Mouse (Mus musculus): ENCODE measurements at regions not wholly inside any gene's neighbourhood (a gene's known extent, or its start where the extent isn't known, plus 50 kb on each side); places are given as distances from the start of the nearest gene placed in this dataset.
"Not testable (repeated sequence)": the region's sequence is repeated elsewhere in the genome, so short reads cannot be mapped to it uniquely, and the experiment has no call there.

DNA sequence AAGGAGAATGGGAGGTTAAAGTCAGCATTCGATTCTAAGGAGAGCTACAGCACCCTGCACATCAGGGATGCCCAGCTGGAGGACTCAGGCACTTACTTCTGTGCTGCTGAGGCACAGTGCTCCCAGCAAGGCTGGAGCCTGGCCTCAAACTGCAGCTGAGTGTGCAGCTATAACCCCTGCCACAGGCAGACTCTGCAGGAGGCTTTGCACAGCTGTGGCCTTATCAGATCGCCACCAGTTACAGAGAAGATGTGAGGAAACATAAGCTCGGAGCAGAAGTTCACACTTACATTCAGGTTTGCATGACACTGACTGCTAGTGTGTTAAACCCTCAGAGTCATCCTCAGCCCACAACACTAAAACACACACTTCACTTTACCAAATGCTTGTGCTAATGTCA lies 654.6 kb downstream of the Dad1 start:
- DNase-seq (ENCODE audit: low read depth, low spot score), result not testable (repeated sequence)

DNA sequence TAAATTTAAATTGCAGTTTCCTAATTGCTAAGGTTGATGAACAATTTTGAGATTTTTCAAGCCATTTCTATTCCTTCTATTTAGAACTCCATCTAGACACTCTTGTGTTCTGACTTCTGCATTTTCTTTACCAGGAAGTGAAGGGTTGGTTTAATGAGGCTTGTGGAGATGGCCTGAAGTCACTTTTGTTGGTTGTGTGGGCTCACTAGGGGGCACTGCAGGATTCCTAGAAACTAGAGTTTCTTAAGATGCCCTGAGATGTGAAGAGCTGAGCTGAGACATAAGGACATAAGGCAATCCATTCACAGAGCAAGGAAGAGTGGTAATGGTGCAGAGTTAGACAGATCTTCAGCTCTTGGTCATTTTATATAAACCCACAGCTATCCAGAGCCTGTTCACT lies 656.6 kb downstream of the Dad1 start:
- peak; percentile 50 for DNase-seq (ENCODE audit: low read depth, low spot score)

DNA sequence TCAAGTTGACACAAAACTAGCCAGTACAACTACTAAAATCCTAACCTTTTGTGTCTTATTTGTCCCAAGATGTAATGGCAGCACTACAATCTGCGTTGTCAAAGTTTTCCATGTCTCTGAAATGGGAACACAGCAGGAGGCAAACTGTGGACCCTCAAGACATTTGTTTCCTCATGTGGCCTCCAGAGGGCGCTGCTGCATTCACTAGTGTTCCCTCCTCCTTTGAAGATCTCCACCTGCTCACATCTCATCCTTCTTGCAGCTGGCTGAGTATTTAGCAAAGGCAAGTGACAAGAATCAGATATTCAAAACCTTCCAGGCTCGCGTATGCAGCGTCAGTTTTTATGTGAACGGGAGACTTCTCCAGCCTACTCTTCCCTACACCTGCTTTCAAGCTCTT lies 663.3 kb downstream of the Dad1 start:
- not testable (repeated sequence) for DNase-seq (ENCODE audit: low read depth, low spot score)

DNA sequence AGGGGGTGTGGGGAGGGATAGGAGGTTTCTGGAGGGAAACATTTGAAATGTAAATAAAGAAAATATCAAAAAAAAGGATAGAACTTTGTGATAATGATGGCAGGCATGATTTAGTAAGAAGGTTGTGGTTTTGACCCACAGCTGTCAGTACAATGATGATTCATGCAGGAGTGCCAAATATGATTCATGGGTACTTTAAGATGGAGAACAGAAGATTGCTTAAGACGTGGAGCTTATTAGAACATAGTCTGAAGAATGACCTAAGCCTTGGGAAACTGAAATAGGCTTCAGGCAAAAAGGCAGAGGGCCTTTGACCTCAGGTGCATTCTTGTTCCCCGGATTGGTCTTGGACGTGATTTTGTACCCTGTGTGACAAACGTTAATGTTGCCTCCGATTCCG lies 671.4 kb downstream of the Dad1 start:
- not testable (repeated sequence) for DNase-seq (ENCODE audit: low read depth, low spot score)

DNA sequence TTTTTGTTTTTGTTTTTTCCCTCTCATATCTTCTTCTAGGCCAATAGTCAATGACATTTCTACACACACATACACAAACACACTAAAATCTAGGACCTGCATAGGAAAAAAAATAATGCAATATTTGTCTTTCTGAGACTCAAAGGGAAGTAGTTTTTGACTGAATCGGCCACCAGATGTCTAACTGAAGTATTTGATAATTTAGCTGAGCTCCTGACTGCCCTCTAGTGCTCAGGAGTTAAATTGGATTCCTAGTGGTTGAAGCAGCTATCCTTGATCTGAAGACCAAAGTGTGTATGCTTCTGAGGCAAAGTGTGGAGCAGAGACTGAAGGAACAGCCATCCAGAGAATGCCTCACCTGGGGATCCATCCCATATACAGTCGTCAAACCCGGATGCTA lies 672.2 kb downstream of the Dad1 start:
- DNase-seq (ENCODE audit: low read depth, low spot score), result not testable (repeated sequence)

DNA sequence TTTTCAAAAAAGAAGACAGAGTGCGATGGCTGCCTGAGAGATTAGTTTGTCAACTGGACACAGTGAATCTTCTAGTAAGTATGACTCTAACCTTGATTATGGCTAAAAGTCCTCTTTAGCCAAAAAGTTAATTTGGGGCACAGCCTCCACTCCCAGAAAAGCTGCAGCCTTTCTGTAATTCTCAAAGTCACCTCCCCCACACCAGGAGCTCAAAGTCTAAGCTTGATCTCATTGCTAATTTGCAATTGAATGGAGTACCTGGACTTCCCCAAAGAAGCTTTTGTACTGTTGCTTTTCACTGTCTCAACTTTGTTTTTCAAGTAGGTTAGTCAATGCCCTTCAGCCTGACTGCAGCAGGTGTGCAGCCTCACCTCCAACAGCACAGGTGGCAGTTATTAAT lies 677.0 kb downstream of the Dad1 start:
- DNase-seq (ENCODE audit: low read depth, low spot score), result peak; percentile 96

DNA sequence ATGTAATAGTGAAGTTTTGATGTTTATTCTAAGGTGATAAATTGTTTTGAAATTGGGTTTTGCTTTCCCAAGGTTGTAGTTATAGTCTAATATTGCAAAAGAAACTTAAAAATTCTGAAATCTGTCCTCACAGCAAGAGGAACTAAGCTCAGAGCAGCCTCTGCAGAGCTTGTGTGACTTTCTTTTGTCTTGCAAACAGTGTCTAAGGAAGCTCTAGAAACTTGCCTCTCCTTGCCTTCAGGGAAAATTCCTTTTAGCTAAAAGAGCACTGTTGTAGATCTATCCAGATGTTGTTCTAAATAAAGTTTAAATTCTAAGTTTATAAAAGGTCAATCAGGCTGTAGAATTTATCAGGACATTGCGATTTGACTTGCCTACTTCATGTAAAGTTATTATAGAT lies 681.2 kb downstream of the Dad1 start:
- peak; percentile 78 for DNase-seq (ENCODE audit: low read depth, low spot score)

DNA sequence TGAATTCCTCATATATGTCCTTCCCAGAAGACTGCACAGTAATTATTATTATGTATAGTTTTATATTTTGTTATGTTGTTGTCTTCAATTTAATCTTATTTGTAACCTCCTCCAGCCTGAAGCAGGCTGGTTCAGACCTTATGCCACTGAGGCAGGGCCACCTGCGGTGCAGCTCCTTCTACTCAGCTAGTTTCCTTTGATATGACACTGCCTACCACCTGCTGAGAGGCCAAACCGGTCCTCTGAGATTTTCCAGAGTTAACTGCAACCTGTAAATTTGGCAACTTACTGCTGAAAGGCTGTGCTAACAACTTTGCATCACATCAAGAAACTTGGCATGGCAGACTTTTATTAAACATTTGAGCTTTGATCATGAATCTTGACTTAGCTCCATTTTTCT lies 691.3 kb downstream of the Dad1 start:
- peak; percentile 70 for DNase-seq (ENCODE audit: low read depth, low spot score)

DNA sequence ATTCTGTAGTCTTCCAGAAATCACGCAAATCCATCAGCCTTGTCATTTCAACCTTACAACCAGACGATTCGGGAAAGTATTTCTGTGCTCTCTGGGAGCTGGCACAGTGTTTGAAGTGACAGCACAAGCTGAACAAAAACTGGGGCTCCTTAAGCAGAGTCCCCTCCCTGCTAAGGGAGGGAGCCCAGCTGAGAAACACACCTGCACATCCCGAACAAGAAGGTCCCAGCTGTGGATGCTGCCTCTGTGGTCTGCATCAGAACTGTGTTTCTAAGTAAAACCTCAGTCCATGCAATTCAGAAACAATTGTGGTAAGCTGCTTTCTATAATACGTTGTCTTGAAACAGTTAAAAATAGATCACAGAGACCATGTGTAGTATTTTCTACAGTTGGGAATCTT lies 693.8 kb downstream of the Dad1 start:
- DNase-seq (ENCODE audit: low read depth, low spot score), result not testable (repeated sequence)

DNA sequence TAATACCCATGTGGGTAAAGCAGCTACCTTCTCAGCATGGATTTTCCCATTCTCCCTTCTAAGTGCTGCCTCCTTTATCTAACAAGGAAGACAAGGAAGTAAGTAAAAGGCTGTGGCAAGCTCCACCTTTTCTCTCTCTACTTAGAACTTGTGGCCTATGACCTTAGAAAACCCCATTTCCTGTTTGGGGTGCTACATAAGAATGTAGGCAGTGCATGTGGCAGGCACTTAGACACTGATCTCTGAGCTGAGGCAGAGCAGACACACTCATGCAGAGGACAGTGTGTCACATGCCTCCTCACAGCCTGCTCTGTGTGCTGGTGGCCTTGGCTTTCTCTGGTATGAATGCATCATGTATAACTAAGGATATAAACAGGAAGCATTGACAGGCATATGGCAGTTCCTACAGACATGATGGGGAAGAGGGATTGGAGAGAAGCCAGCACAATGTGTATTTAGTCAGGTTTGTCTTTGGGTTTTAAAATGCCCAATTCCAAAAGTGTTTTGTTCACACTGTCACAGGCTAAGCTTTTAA lies 694.5 kb downstream of the Dad1 start:
- not testable (repeated sequence) for DNase-seq (ENCODE audit: low read depth, low spot score)

DNA sequence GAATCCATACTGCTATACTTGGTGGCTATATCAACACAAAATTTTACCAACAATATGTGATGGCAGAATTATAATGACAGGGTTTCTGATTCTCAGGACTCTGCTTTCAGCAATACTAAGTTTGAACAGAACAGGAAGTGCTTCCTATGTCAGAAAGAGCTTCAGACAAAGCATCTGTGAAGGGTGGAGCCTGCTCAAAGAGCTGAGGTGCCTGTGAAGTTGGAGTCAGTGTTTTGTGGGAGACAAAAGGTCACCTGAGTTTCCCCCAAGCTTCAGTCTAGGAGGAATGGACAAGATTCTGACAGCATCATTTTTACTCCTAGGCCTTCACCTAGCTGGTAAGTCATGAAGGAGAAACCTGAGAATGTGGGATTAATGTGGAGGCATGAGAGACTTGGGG lies 700.1 kb downstream of the Dad1 start:
- DNase-seq (ENCODE audit: low read depth, low spot score), result no peak

DNA sequence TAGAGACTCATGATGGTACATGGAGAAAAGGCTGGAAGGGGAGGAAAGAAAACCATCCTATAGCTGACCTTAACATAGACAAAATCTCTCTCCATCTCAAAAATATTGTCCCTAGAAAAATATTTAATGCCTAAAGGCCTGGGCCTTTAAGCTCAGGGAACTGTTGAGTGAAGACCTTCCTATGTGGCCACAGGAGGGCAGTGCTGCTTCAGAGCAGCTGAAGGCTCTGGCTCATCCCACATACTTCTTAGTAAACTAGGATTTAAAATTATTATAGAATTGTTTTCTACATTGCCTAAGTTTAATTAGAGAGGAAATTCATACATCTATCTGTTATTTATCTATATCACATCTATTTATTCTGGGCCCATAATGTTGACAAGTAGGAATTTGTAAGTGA lies 706.5 kb downstream of the Dad1 start:
- DNase-seq (ENCODE audit: low read depth, low spot score), result peak; percentile 53

DNA sequence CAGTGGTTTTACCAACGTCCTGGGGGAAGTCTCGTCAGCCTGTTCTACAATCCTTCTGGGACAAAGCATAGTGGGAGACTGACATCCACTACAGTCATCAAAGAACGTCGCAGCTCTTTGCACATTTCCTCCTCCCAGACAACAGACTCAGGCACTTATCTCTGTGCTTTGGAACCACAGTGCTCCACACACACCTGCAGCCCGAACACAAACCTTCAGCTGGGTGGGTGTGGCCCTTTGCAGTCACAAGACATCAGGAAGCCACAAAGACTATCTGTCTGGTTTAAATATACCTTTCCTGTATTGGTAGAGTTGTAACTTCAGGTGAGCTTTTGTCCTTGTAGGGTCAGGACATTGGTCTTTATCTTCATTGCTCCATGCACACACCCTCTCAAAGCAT lies 708.6 kb downstream of the Dad1 start:
- DNase-seq (ENCODE audit: low read depth, low spot score), result no peak

DNA sequence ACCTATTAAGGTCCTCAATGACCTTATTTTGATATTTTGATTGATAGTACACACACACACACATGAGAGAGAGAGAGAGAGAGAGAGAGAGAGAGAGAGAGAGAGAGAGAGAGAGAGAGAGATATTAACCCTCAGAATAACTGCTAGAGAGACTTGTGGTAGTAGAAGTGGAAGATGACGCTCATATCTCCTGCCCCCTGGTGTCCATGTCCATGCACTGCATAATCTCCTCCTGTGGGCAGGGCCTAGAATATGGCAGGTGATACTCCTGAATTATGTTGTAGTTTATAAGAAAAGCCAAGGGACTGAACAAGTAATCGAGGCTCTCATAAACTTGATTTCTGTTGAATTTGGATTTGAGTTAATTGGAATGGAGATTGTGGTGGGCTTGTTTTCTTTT lies 712.3 kb downstream of the Dad1 start:
- peak; percentile 76 for DNase-seq (ENCODE audit: low read depth, low spot score)

DNA sequence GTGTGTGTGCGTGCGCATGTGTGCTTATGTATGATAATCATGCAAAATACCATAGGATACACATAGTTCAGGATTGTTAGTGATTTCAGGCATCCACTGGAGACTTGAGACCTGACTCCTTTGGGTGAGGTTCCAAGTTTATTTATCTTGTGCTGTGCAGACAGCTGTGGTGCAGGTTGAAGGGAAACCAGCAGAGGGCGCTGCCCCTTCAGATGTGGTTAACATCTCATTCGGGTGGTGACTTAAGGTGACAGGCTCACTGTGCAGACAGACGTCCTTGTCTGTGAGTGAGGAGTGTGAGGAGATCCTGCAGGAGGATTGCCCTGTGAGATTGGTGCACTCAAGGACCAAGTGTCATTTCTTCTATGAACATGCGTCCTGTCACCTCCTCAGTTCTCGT lies 716.0 kb downstream of the Dad1 start:
- peak; percentile 65 for DNase-seq (ENCODE audit: low read depth, low spot score)

DNA sequence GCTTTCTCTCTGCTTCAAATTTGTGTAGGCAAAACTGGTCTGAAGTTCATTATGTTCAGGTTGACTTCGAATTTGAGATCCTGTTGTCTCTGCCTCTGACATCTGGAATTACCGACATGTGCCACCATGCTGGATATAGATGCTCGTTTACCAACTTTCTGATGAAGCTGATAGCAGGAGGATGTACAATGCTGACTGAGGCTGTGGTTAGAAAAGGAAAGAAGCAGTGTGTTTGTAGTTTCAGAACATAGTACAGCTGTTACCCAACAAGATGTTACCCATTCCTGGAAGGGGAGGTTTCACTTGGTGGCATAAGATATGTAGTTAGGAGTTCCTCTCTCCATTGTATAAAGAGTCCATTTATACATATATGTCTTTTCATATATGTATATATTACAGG lies 730.5 kb downstream of the Dad1 start:
- DNase-seq (ENCODE audit: low read depth, low spot score), result not testable (repeated sequence)

DNA sequence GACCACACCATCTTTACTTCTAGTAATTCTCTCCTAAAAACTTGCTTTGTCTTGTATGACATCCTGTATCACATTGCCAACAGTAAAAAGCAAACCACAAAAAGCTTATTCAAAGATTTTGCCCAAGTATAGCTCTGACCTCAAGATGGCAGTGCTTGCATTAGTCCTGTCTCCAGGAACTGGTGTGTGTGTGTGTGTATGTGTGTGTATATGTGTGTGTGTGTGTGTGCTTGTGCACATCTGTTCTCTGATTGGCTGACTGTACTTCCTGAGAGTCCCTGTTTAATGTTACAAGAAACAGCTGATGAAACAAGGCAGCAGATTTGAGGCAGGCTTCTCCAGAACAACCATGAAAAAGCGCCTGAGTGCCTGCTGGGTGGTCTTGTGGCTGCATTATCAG lies 735.0 kb downstream of the Dad1 start:
- not testable (repeated sequence) for DNase-seq (ENCODE audit: low read depth, low spot score)

DNA sequence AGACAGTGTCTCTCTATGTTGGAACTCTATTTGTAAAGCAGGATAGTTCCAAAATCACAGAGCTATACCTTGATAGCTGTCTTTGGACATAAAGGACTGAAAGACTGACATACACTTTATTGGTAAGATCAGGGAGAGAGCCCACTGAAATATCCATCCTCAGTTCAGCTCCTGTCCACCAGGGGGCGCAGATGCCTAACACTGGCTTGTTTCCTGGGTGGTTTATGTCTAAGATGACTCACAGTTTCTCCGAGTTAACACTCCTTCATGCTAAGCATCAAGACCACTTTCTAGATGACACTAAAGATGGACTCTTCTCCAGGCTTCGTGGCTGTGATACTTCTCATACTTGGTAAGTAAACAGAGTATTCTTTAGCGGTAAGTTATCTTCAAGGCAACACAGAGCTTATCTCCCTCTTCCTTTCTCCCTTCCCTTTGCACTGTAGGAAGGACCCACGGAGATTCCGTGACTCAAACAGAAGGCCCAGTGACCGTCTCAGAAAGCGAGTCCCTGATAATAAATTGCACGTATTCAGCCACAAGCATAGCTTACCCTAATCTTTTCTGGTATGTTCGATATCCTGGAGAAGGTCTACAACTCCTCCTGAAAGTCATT lies 737.2 kb downstream of the Dad1 start:
- DNase-seq (ENCODE audit: low read depth, low spot score), result not testable (repeated sequence)

DNA sequence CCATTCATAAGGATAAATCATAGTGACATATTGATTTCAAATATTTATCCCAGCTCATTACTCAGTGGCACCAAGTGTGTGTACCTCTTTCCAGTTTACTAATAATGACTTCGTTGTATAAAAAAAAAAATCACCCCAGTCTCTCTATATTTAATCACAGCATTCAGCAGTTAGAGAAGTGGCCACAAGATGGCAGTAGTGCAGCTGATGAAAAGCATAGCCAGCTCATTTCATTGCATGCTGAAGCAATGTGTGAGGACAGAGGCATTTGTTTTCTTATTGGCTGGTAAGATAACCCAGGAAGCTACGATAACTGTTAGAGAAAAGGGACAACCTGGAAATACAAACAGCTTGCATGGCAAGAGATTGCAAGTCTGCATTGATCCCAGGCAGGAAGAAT lies 748.5 kb downstream of the Dad1 start:
- not testable (repeated sequence) for DNase-seq (ENCODE audit: low read depth, low spot score)

DNA sequence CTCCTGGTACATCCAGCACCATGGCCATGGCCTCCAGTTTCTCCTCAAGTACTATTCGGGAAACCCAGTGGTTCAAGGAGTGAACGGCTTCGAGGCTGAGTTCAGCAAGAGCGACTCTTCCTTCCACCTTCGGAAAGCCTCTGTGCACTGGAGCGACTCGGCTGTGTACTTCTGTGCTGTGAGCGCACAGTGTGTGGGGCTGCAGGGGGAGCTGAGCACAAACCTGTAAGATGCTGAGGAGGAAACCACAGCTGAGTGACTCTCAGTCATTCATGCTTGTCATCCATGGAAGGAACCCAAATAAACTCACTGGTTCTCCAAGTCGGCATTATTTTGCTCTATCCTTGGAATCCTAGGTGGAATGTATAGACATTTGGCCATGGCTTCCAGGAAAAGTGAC lies 765.5 kb downstream of the Dad1 start:
- DNase-seq (ENCODE audit: low read depth, low spot score), result not testable (repeated sequence)

DNA sequence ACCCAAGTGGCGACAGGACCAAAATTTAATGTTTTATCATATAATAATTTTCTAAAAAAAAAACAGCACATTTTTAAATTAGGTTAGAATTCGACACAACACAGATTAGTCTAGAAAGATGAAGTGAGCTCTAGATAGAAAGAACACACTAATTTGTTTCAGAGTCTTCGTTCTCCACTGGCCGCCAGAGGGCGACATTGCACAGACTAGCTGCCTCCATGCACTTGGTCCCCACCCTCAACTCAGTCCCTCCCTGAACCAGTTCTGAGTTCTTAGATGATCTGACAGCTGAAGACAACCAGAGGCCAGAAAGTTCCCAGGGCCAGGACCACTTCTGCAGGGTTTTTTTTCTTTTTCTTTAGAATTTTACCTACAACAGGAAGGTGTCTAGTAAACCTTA lies 766.3 kb downstream of the Dad1 start:
- not testable (repeated sequence) for DNase-seq (ENCODE audit: low read depth, low spot score)

DNA sequence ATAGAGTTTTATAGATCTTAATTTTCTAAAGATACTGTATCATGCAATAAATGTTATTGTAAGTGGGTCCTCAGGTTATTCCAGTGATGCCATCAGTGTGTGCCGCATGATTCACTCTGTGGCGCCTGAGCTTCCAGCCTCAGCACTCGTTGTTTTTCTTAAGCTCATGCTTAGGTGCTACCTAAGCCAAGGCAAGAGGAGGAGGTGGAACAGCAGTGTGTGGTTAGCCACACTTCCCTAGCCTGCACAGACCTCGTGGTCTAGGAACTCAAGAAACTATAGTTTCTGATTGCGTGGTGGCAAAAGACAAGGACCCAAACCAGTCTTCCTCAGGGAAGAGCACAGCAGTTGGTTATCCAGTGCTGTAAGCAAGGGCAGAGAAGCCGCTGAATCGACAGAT lies 779.7 kb downstream of the Dad1 start:
- not testable (repeated sequence) for DNase-seq (ENCODE audit: low read depth, low spot score)

DNA sequence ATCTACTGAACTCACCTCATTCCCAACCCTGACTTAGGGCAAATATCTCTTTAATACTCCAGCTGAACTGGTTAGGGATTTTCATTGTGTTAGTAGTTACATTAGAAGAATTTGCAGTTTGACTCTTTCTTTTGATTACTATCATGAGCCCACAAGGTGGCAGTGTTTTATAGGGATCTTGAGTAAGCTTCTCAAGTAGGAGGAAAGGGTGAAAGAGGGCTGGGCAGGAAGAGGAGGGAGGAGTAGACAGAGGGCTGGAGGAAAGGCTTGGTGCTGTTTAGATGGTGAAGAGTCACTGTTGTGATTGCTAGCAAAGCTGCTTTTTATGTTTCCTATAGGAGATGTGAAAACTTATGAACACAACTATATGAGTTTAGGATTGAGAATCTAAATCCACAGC lies 793.1 kb downstream of the Dad1 start:
- DNase-seq (ENCODE audit: low read depth, low spot score), result not testable (repeated sequence)

DNA sequence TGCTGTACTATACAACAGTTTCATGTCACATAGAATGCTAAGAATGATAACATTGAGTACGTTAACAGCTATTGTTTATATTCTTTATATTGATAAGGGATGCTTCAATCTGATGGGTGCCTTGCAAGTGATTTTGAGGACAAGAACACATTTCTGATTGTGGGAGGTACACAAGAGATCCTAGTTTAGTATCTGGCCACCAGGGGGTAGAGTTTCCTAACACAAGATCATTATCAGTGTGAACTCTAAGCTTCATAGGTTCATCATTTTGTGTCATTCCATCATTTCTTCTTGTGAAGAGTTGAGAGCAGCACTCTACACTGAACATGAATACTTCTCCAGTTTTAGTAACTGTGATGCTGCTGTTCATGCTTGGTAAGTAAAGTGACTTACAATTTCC lies 799.9 kb downstream of the Dad1 start:
- DNase-seq (ENCODE audit: low read depth, low spot score), result no peak
